Mouse (Mus musculus) limb, embryonic 11.5 days (tissue): ENCODE data around the gene Tubgcp2. TPM values are rescaled to one million over a fixed set of nuclear protein-coding genes. Genes with fewer than 3 reads are reported as not detected.
A peak's percentile ranks its signal among the peaks of the same experiment; 100 is the strongest.

Experiments used
- microRNA counts: library from miRNA; unstranded; fragments of <30 nt; microRNA quantifications from one replicate; lab custom pipeline; 2016
- microRNA-seq: library from miRNA; unstranded; fragments of <30 nt; microRNA quantifications from one replicate; pipeline ENCODE4, GENCODE M21; 2016
- polyA plus RNA-seq: library from polyadenylated mRNA; unstranded; fragments of >200 nt; fragmentation: Nextera tagmentation; extraction: Ambion mirVana; gene quantifications from 2 replicates; pipeline ENCODE4 v1.2.1, GENCODE M21; 2014

Gene Tubgcp2
- polyA plus RNA-seq, 1 experiment from 2014 or later, result 75.8 TPM

MicroRNAs encoded within 50 kb of the gene (microRNA counts, 519-probe panel; counts per million panel counts)
- microRNA mmu-miR-202-3p (lab: Ali Mortazavi, UCI) (not detected), microRNA mmu-miR-202-5p (lab: Ali Mortazavi, UCI) (1,612 counts per million, percentile 10 among the panel's probes with 10 or more counts)

Small RNA genes within 50 kb of the gene (microRNA-seq; reads per million reads assigned to microRNA genes)
- gene Mir202 (not detected), gene Mir7062 (not detected), gene mmu-mir-7686 (not detected)

Other genes with a start within 250 kb of the Tubgcp2 start
- gene Adgra1, start 202.5 kb downstream of the Tubgcp2 start, polyA plus RNA-seq, result not detected in 2 replicates
- gene Kndc1, start 142.0 kb downstream of the Tubgcp2 start, polyA plus RNA-seq, result 0.06 TPM in 1 of 2 replicates, not detected in the other
- 0.35 TPM in 1 of 2 replicates, not detected in the other for gene Utf1, start 92.9 kb downstream of the Tubgcp2 start, polyA plus RNA-seq
- gene 6430531B16Rik, start 57.9 kb downstream of the Tubgcp2 start, polyA plus RNA-seq, result 0.27 and 0.31 TPM in 2 replicates
- gene Adam8, start 44.1 kb downstream of the Tubgcp2 start, polyA plus RNA-seq, result 1.9 and 2.1 TPM in 2 replicates
- gene Zfp511, start 278 bp downstream of the Tubgcp2 start, polyA plus RNA-seq, result 42.1 and 45.0 TPM in 2 replicates
- gene Msx3, start 12.4 kb upstream of the Tubgcp2 start, polyA plus RNA-seq, result 0.14 TPM in 1 of 2 replicates, not detected in the other
- gene Caly, start 45.9 kb upstream of the Tubgcp2 start, polyA plus RNA-seq, result 1.6 and 2.0 TPM in 2 replicates
- gene Prap1, start 56.7 kb upstream of the Tubgcp2 start, polyA plus RNA-seq, result not detected in 2 replicates
- gene Fuom, start 65.8 kb upstream of the Tubgcp2 start, polyA plus RNA-seq, result 16.6 and 17.4 TPM in 2 replicates
- 18.2 and 20.0 TPM in 2 replicates for gene Paox, start 79.1 kb upstream of the Tubgcp2 start, polyA plus RNA-seq
- 188 and 195 TPM in 2 replicates for gene Echs1, start 79.8 kb upstream of the Tubgcp2 start, polyA plus RNA-seq
- gene Mtg1, start 100.9 kb upstream of the Tubgcp2 start, polyA plus RNA-seq, result 22.0 and 22.4 TPM in 2 replicates
- gene Sprn, start 118.2 kb upstream of the Tubgcp2 start, polyA plus RNA-seq, result not detected in 2 replicates
- not detected in 2 replicates for gene Olfr522, start 128.1 kb upstream of the Tubgcp2 start, polyA plus RNA-seq
- not detected in 2 replicates for gene Olfr523, start 136.5 kb upstream of the Tubgcp2 start, polyA plus RNA-seq
- not detected in 2 replicates for gene Olfr524, start 169.3 kb upstream of the Tubgcp2 start, polyA plus RNA-seq
- not detected in 2 replicates for gene Cd163l1, start 181.6 kb upstream of the Tubgcp2 start, polyA plus RNA-seq
- not detected in 2 replicates for gene 5830411N06Rik, start 210.6 kb upstream of the Tubgcp2 start, polyA plus RNA-seq